Mouse (Mus musculus) monocyte, adult 5-6 weeks (primary cell): ENCODE data around the gene Gabrb3. TPM values are rescaled to one million over a fixed set of nuclear protein-coding genes. Genes with fewer than 3 reads are reported as not detected.
"Not testable (repeated sequence)": the region's sequence is repeated elsewhere in the genome, so short reads cannot be mapped to it uniquely, and the experiment has no call there.

ENCODE experiments used
- ATAC-seq: fragments of 153-309, 156-312 bp; replicated peaks from 2 replicates; pipeline ENCODE4 v1.8.0; 2017; ENCODE audit warnings: mild to moderate bottlenecking; ENCODE audit not compliant: low TSS enrichment, insufficient number of reproducible peaks, severe bottlenecking, poor library complexity, low FRiP score
- total RNA-seq: library from RNA; stranded (forward); fragments of 200-1000, 200-491, 200-594 nt; gene quantifications from 3 replicates; pipeline ENCODE4 v1.2.3, GENCODE M21; 2017

Gene Gabrb3
- total RNA-seq, 1 experiment from 2014 or later = not detected

GRCm38 (mm10) chr7:57677352-57677751 is 257.9 kb downstream of the Gabrb3 start:
- no peak for ATAC-seq

GRCm38 (mm10) chr7:57689836-57690235 is 270.3 kb downstream of the Gabrb3 start:
- no peak for ATAC-seq

- no peak for ATAC-seq
These were observed 280.9 kb downstream of the Gabrb3 start for GRCm38 (mm10) chr7:57700370-57700769.

GRCm38 (mm10) chr7:57701046-57701445 is 281.6 kb downstream of the Gabrb3 start:
- ATAC-seq = no peak

- no peak for ATAC-seq
These were observed 284.1 kb downstream of the Gabrb3 start for GRCm38 (mm10) chr7:57703580-57703979.

- ATAC-seq = no peak
These were observed 286.6 kb downstream of the Gabrb3 start for GRCm38 (mm10) chr7:57706092-57706491.

- no peak for ATAC-seq
These were observed 287.7 kb downstream of the Gabrb3 start for GRCm38 (mm10) chr7:57706976-57707740.

- no peak for ATAC-seq
These were observed 292.2 kb downstream of the Gabrb3 start for GRCm38 (mm10) chr7:57711709-57712108.

- no peak for ATAC-seq
These were observed 327.3 kb downstream of the Gabrb3 start for GRCm38 (mm10) chr7:57746836-57747235.

- no peak for ATAC-seq
These were observed 341.0 kb downstream of the Gabrb3 start for GRCm38 (mm10) chr7:57760466-57760865.

GRCm38 (mm10) chr7:57778754-57779153 is 359.3 kb downstream of the Gabrb3 start:
- ATAC-seq = no peak

GRCm38 (mm10) chr7:57786102-57786501 is 366.6 kb downstream of the Gabrb3 start:
- ATAC-seq = not testable (repeated sequence)

- no peak for ATAC-seq
These were observed 368.0 kb downstream of the Gabrb3 start for GRCm38 (mm10) chr7:57787520-57787919.

GRCm38 (mm10) chr7:57803266-57803665 is 383.8 kb downstream of the Gabrb3 start:
- no peak for ATAC-seq

GRCm38 (mm10) chr7:57813716-57814115 is 394.2 kb downstream of the Gabrb3 start:
- ATAC-seq = no peak

- ATAC-seq = no peak
These were observed 422.9 kb downstream of the Gabrb3 start for GRCm38 (mm10) chr7:57842383-57842896.

GRCm38 (mm10) chr7:57867951-57868350 is 448.5 kb downstream of the Gabrb3 start:
- ATAC-seq = no peak
